Mouse (Mus musculus) CD8-positive naive resting alpha-beta T cell, adult 2 months (primary cell): ENCODE measurements around the gene Cd47.
A peak's percentile ranks its signal among the peaks of the same experiment; 100 is the strongest.

Source experiments
- DNase-seq, 2 experiments: peaks; one replicate each; pipeline ENCODE4 v3.0.0; 2022; ENCODE audit warnings: low read depth in 2 of 2, low spot score in 2 of 2

Gene Cd47

DNA sequence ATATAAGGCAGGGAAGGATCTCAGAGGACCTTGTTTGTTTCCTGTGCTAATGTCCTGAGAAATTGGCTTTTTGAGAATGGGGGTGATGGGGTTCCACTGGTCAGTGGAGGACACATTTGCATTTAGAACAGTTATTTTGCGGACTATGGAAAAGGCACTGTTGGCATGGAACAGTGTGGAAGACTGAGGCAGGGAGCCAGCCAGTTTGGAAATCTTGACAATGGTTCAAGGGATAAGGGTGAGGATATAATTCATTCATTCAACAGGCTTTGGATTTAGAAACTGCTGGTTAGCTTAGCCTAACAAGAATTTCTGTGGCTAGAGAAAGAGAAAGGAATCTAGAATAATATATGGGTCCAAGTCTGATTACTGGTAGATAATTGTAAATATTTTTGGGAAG is 61.7 kb downstream of the Cd47 start:
- DNase-seq: no peak

DNA sequence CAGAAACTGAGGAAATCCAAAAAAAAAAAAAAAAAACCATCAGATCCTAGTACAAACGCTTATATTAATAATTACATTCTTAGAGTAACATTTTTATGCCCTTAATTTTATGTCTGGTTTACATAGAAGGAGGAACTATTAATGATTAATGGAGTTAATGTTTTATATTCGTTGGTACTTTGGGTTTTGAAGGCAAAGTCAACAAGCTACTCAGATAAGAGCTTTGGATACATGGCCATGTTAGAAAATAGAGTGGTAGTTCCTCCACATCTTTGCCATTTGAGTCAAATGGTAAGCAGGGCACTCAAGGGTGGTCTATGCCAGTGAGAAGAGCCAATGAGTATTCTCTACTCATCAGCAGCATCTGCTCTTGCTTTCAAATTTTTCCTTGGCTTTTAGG is 66.3 kb downstream of the Cd47 start:
- DNase-seq: no peak

DNA sequence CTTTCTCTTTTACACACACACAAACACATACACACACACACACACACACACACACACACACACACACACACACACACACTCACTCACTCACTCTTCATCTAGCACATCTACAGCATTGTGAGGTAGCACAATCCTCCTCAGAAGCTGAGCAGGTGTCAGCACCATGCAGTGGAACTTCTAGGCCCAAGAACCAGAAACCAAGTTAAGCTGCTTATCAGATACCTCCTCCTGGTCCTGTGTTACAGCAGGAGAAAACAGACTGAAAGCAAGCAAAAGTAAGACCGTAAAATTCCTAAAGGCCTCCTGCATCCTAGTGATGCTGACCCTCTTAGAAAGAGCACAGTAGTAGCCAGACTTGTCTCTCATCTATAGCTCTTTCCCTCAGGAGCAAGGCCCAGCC is 67.9 kb downstream of the Cd47 start:
- DNase-seq: no peak

DNA sequence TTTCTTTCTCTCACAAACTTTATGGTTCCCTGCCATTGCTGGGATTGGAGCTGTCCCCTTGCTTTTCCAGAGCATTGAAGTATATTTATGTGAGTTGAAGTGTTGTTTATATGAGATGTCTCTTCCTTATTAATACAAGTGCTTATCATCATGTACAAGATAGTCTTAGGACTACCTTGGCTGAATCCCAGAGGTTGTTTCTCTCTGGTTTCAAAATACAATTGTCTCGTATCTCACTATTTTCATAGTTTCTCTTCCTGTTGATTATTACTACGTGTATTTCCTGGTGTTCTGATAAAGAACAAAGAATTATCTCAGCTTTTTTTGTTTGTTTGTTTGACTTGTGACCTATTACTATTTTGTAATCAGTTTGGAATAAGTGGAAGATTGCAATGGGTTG is 73.6 kb downstream of the Cd47 start:
- DNase-seq: no peak

DNA sequence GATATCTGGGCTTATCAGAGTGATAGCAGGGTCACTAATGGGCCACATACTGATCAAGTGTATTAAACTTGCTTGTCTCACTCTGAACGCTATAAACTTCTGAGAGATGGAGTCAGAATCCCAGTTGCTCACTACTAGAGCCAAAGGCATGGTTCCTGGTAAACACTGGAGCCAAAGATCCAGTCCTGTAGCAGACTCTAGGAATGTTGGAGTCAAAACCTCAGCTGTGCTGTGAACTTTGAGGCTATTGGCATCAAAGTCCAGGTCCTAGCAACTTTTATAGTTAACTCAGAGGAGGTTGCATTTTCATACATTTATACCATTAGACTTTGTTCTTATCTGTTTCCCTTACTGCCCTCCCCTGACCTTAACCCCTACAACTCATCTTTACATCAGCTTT is 74.2 kb downstream of the Cd47 start:
- DNase-seq: no peak

DNA sequence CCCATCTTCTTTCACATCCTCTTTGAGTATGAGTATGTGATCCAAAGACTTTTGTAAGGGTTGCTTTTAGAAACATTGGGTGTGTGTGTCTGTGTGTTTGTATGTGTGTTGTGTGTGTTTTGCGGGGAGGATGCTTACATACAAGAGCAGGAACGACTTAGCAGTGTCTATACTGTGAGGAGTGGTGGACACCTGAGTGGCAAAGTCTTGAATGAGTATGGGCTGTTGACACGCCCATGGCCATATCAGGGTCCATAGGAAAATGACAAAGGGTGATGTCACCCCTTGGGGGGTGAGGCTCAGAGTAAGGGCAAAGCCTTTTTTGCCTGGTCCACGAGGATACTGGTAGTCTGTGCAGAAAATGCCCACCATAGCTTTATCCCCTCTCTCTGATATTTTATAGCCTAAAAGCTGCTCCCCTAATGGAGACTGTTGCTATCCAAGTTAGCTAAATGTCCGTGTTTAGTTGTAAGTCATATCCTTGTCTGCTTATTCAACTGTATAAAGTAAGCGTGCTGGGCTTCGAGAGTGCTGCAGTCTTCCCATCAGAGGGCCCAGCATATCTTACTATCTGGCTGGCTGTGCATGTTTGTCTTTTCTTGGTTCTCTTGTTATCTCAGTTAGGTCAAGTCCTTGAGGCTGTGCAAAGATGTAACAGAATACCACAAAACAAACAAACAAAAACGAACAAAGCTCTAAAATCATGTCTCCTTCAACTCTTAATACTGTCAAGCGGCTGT is 76.1 kb downstream of the Cd47 start:
- no peak for DNase-seq

DNA sequence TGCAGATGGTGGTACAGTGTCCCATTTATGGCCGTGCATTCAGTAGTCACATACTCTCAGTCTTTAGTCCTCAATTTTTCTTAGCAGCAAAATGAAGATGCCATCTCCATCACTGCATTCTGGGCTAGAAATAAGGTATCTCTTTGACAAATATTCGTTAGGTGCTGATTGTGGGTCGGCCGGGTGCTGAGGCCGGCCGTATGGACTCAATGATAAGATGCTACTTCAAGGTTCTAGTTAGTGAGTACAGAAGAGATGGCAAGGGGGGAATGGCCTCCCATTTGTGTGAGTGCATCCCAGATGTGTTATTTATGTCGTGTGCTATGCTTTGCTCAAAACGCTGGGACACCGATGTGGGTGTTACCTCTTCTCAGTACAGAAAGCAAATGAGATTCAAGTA is 76.9 kb downstream of the Cd47 start:
- no peak for DNase-seq

DNA sequence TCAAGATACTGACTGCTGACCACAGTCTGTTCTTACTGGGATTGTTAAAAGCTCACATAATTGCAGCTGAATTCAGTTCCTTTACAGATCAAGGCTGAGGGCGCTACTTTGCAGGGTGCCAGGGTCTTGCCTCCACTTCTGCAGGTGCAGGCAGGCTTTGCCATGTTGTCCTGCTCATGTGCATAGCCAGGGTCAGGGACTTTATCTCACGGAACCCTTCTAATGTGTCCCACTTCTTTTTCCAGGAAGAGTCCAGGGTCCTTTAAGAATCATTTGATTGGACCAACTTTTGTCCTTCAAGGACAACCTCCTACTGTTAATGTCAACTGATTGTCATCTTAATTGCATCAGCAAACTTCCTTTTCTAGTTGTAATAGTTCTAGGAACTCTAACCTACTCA is 77.7 kb downstream of the Cd47 start:
- DNase-seq: no peak

DNA sequence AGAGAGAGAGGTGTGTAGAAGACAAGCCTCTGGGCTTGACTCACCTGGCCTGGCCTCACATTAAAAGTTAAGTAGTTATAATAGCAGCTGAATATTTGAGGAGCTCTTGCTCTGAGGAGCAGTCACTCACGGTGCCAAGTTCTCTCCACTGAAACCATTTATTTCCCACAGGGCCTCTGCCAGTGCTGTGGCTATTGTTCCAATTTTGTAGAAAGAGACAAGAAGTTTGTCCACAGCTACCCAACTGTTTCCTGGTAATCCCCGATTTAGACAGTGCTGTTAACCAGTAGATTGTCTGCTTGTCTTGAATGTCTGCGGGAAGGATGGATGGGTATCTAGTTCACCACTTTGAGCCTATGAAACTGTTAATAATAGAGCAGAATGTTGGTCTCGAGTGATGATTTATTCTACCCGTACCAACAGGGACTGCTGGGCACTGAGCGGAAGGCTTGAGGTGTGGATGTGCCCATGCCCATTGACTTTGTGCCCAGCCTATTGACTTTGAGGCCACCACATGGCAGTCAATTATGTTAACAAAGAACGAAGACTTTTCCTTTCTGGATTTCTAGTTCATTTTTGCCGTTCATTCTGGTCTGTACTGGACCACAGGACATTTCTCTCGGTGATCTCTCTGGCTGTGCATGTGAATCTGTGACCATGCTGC is 86.2 kb downstream of the Cd47 start:
- DNase-seq: no peak

DNA sequence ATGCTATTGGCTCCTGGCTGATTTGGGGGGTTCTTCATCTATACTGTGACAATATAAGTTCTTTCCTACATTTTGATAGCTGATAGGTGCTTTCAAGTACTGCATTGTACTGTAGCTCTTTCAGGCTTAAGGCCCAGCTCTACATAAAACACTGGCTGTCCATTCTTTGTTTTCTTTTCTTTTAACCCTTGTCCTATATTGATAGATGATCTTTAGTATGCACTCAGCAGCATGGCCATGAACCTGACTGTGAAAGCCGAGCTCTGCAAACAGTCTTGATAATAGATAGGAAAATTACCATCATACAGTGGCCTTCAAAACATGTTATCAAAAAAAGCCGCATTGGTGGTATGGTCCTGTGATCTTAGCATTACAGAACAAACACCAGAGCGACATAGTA is 87.0 kb downstream of the Cd47 start:
- no peak for DNase-seq

DNA sequence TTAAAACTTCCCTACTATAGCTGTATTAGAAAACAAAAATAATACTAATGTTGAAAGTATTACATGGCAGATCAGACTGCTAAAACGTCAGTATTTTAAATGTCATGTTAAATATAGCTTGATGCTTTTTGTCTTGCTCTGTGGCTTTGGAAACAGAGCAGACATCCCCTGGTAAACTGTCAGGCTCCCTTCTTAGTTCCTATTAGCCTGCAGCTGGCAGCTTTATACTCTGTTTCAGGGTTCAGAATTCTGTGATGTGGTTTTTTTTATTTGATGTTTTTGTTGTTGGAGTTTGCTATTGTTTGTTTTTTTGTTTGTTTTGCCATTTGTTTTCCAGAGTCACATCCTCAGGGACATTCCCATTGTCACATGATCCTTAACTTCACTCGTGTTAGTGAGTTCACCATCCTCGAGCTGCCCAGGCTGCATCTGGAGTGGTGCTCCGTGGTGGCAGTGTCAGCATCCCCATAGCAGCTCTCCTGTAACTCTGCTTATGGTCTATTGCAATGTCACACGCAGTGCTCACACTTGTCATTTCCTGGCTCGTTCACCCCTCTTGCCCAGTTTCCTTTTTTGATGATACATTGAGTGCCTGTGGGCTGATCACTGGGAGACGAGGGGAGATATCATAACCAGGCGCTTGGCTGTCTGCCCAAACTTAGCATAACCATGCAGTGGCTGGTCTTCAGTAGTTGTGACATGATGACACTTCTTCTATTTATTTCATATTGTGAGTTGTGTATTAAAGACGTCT is 87.7 kb downstream of the Cd47 start:
- peak; percentile 14 to 28 for DNase-seq

DNA sequence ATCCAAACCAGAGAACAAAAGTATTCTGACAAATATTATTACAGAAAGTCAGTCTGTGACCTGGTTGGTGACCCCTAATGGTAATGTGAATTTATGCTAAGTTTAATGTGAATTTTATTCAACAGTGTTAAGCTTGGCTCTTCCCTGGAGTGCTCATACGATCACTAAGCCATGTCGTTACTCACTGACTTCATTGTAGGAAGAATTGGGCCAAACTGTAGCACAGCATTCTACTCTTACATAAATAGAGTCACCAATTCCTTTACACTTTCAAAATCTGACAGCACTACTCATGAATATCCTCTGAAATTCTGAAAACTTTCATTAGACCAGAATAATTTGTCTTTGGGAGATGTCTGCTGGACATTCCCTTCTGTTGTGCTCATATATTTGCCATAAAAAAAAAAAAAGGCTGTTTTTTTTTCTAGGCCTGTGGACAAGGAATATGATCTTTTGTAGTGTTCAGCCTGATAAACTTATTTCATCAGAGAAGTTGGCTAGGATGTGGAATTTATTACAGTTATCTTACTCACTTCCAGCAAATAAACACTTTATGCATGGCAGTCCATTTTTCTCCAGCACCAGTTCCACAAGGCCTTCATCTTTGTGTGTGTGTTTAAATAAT is 88.8 kb downstream of the Cd47 start:
- DNase-seq: no peak

DNA sequence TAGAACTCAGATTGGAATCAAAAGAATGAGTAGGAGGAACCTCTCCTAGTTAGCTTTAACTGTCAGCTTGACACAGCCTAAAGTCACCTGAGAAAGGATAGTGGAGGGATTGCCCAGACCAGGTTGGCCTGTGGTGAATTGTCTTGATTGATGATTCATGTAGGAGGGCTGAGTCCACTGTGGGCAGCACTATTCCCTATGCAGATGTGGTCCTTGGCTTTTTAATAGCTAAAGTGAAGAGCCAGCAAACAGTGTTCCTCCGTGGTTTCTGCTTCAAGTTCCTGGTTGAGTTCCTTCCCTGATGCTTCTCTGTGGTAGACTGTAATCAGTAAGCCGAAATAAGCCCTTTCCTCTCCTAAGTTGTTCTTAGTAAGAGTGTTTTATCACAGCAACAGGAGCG is 91.9 kb downstream of the Cd47 start:
- DNase-seq: no peak

DNA sequence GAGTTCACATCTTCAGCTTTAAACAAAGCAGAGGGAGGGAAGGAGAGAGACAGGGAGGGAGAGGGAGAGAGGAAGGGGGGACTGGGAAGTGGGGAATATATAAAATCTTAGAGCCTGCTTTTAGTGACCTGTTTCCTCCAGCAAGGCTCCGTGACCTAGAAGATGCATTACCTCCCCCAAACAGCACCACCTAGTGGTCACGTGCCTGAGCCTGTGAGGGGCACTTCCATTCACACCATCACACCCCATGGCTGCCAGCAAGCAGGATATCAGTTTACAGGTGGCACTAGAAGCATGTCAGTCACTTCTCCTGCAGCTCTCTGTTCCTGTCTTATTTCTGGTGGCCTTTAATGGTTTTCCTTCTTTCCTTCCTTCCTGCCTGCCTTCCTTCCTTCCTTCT is 92.6 kb downstream of the Cd47 start:
- DNase-seq: peak; percentile 62 to 80

DNA sequence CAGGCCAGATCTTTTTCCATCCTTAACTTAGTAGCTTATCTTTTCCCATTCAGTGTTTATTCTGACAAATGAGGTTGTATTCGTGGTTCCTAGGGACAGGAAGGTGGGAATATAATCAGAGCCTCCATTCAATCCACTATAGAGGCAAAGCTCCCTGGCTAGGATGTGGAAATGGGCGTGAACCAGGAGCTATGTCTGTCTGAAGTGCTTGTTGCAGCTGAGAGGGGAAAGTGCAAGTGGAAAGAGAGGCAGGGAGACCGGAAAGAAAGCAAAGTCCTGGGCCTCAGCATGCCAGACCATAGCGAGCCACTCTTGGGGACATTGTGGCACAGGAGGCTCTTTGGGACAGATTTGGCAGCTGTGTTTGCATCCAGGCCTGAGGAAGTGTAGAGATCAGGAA is 94.3 kb downstream of the Cd47 start:
- no peak for DNase-seq

DNA sequence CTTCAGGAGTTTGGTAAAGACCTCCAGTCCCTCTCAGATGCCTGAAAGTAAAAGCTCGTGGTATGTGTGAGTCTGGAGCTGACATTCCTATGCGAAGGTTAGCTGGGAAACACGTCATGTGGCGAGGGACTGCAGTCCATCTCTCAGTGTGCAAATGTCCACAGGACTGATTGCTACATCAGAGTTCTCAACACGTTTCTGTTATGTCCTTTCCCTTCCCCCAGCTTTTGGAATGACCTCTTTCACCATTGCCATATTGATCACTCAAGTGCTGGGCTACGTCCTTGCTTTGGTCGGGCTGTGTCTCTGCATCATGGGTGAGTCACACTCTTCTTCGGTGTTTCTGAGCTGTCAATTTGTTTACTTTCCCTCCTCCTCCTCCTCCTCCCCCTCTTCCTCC is 95.8 kb downstream of the Cd47 start:
- no peak for DNase-seq

DNA sequence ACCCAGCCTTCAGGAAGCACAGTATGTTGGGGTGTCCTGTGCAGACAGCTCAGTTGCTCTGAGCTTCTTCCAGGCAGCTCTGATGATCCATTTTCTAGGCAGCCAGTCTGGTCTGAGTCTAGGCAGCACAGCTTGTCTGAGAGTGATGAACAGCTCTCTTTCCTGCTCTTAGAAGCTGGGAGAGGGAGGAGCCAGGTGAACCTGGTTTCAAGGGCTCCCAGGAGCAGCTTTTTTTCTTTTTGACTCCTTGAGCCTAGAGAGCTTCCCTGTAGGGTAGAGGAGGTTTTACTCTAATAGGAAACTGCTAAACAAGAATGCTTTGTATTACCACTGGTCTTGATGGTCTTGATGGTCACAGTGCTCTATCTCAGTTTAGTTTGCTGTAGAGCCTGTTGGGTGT is 101.1 kb downstream of the Cd47 start:
- no peak for DNase-seq

DNA sequence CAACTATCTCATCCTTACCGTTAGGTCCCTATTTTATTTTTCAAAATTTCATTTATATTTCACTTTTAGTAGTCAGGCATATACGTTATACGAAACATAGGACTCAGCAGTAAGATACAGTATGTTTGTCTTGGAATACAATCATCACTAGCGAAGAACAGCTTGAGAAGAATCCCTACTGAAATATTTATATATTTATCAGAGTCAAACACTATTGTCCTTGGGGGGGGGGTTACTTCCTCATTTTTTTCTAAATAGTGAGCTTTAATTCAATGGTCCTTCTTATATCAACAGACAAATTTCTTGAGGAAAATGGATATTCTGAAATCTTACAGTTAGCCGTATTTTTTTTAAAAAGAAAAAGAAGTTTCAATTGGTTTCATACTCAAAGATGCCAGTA is 101.8 kb downstream of the Cd47 start:
- DNase-seq: no peak

DNA sequence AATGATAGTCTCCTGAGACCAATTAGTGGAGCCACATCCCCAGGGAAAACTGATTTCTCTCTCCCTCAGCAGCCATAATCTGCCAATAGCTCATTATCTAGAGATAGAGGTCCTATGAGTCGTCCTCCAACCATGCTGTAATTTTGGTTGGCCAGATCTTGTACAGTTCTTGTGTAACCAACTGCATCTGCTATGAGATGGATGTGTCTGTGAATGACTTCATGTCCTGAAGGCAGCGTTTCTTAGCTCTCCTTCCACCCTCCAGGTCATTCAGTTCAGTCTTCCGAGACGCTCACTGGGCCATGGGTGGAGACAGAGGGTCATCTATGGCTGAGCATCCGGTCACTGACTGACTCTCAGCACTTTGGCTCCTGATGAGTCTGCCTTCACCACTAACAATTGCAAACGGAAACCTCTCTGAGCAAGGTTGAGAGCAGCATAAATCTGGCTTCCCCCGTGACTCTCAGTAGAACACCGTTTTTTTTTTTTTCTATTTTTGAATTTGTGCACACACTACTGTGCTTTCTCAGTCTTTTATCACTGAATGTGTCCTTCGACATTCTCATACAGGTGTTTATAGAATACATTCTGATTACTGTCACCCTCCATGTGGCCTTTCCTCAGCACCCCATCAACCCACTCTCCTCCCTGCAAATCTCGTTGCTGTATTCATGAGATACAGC is 104.1 kb downstream of the Cd47 start:
- DNase-seq: no peak

DNA sequence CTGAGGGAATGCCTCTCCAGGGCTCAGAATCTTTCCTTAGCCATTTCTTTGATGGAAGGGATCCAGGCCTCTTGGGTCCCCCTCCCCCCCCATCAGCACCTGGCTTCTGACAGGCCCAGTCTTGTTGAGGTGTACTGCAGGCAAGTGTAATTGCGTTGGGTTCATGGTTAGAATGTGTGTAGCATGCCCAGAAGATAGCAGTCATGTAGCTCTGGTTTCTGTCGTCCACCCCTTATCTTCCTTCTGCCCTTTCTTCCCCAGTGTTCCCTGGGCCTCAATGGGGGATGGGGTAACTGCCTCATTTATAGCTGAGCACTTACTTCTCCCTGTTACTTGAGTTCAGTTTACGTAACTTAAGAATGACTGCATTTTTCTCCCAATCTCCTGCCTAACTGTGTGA is 104.7 kb downstream of the Cd47 start:
- no peak for DNase-seq

DNA sequence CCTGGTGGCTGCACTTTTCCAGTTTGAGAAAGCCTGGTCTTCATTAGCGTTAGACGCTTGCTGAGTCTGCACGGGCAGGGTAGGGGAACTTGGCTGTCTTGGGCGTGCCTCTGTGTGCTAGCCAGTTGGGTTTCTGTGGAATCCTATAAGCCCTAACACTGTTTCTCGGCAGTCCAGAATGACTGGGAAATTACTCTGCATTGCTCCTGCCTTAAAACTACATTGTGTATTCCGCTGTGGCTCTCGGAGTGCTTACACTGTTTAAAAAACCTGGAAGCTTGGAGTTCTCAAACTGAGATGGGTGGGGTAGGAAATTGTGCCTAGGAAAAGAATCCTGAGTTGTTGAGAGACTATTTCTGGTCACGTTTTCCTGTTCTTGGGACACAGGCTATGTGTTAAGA is 105.3 kb downstream of the Cd47 start:
- no peak for DNase-seq
